Mouse (Mus musculus): ENCODE measurements around the gene Hipk2. TPM values are rescaled to one million over a fixed set of nuclear protein-coding genes. Genes with fewer than 3 reads are reported as not detected.
"Not testable (repeated sequence)": the region's sequence is repeated elsewhere in the genome, so short reads cannot be mapped to it uniquely, and the experiment has no call there.

Gene Hipk2
- polyA plus RNA-seq, 1 experiment: 23.8 TPM

- no peak for DNase-seq (ENCODE audit: extremely low spot score in 1 of 2, low spot score in 1 of 2)
These were observed 204.7 kb downstream of the Hipk2 start for GRCm38 (mm10) chr6:38671270-38671669.

- not testable (repeated sequence) for DNase-seq (ENCODE audit: extremely low spot score in 1 of 2, low spot score in 1 of 2)
These were observed 205.5 kb downstream of the Hipk2 start for GRCm38 (mm10) chr6:38670488-38670887.

GRCm38 (mm10) chr6:38669580-38669979, 206.4 kb downstream of the Hipk2 start:
- no peak for DNase-seq (ENCODE audit: extremely low spot score in 1 of 2, low spot score in 1 of 2)

GRCm38 (mm10) chr6:38662714-38663615, 213.0 kb downstream of the Hipk2 start, which contains the start of gene Clec2l:
Gene Clec2l, plus strand, starts transcription at chr6:38663069.
- DNase-seq (ENCODE audit: extremely low spot score in 1 of 2, low spot score in 1 of 2): peak in 1 of 2 experiments; percentile 43

- no peak for DNase-seq (ENCODE audit: extremely low spot score in 1 of 2, low spot score in 1 of 2)
These were observed 214.3 kb downstream of the Hipk2 start for GRCm38 (mm10) chr6:38661626-38662025.

- peak in 1 of 2 experiments; percentile 85 for DNase-seq (ENCODE audit: extremely low spot score in 1 of 2, low spot score in 1 of 2)
These were observed 225.6 kb downstream of the Hipk2 start for GRCm38 (mm10) chr6:38650263-38650937.

GRCm38 (mm10) chr6:38649545-38649944, 226.4 kb downstream of the Hipk2 start:
- no peak for DNase-seq (ENCODE audit: extremely low spot score in 1 of 2, low spot score in 1 of 2)

Other genes starting within 250 kb of the Hipk2 start
- gene Klrg2, start 238.9 kb downstream of the Hipk2 start, polyA plus RNA-seq (2012; rRNA removed): 0.27 and 0.44 TPM in 2 replicates
- 103 and 109 TPM in 2 replicates for gene Clec2l, start 213.1 kb downstream of the Hipk2 start, polyA plus RNA-seq (2012; rRNA removed)
- gene Tbxas1, start 761 bp downstream of the Hipk2 start, polyA plus RNA-seq (2012; rRNA removed): 1.6 and 2.4 TPM in 2 replicates
- gene Parp12, start 242.2 kb upstream of the Hipk2 start, polyA plus RNA-seq (2012; rRNA removed): 18.6 and 23.0 TPM in 2 replicates